Mouse (Mus musculus): ENCODE results near the gene Ifna4.

Gene Ifna4

DNA sequence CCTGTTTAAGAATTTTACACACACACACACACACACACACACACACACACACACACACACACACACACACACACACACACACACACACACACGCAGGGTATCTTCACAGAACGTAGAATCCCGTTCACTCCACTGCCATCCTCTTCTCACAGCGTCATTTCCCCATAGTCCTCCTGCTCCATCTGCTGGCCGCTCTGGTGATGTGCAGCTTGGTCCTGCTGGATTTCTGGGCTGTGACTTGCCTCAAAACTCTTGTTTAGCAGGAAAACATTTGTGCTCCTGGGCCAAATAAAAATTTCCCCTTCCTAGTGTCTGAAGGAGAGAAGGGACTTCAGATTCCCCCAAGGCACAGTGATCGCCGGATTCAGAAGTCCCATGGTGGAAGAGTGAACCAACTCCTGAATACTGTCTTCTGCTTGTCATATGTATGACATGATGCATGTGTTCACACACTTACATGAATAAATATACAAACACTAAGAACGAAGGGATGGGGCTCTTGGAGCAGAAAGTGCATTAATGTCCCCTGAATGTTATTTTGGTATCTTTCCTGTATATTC is 25.8 kb downstream of the Ifna4 start:
- peak; percentile 67 for DNase-seq

DNA sequence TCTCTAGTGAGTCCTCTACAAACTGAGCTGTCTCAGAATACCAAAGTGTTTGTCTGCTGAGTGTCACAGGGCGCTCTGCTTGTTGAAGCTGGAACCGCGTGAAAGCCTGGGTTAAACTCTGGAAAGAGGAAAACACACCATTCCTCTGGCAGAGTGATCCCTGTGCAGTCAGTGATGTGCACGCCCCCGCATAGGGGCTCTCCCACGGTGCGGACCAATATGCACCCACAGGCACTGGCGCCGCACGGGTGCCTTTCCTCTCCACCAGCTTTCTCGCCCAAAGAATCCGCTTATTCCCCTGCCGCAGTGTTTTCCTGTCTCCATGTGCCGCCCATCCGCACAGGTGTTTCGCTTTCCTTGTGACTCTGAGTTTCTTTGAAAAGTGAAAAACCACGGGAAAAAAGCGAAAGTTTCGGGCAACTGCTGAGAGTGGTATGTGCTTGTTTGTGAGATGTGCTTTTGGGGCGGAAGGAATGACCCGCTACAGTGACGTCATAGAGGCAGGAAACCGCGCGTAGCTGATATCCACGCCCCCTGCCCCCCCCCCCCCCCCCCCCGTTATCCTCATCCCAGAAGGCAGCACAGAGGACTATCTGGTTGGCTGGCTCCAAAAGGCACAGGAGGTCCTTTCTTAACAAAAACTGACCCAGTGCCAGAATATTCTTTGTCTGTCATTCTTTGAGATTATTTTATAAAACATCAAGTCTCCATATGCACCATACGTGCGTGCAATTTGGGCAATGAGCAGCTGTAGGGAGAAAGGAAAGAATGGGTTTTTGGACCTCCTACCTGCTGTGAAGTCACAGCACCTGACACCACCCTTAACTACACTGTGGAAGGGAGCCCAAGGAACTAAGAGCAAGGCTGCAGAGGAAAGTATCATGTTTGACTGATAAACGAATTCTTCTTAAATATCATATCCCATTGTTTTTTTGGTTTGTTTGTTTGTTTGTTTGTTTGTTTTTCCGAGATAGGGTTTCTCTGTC is 26.6 kb downstream of the Ifna4 start:
- DNase-seq, result peak; percentile 8

DNA sequence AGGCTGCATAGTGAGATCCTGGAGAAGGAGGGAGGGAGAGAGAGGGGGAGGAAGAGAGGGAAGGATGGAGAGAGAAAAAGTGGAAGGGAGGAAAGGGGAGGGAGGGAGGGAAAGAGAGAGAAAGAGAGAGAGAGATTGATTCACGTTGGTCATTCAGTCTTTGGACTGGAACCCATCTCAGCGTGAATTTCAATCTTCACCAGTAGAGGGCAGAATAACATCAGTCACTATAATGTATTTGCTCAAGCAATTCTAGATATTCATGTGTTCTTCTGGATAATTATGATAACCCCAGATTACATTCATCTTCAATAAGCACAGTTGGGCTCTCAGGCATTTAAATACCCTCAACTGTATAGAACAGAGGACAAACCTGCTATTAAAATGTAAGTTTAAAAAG is 31.0 kb downstream of the Ifna4 start:
- no peak for DNase-seq

DNA sequence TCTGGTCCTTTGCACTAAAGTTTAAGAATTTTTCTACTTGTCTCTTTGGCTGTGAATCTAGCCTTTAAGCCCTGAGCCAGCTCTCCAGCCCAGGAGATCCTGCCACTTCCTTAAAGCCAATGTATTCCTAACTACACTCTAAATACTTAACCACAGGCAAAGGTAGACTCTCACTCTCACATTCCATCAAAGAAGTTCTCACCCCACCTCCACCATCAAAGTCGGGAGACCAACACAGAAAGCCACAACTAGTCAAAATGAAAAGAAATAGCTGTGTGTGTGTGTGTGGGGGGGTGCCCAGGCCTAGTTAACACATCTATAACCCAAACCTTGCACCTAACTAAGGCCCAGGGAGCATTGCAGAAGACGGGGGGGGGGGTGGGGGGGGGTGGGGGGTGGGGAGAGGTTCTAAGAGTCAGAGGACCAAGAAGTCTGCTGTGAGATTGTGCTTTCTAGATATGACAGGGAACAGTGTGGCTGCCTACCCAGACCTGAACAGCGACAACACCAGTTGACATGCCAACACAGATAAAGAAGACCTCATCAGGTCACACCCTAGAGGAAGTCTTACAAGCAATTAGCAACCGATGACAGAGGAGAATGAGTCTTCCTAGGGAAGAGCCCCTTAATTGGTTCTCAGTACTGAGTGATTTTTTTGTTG is 33.9 kb downstream of the Ifna4 start:
- DNase-seq, result no peak

DNA sequence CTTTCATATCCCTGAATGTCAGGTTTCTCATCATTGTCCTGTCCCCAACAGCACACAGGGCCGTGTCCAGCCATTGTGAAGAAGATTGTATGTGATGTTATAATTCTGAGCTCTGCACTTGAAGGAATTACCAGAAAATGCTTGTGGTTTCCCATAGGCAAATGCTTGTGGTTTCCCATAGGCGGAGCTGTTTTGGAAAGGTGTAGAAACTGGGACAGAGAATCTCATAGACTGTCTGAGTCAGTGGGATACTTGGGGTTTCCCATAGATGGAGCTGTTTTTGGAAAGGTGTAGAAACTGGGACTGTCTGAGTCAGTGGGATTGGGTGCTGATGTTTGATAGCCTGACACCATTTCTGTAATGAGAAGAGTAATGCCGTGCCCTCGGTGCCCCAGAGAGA is 34.9 kb downstream of the Ifna4 start:
- DNase-seq, result no peak

DNA sequence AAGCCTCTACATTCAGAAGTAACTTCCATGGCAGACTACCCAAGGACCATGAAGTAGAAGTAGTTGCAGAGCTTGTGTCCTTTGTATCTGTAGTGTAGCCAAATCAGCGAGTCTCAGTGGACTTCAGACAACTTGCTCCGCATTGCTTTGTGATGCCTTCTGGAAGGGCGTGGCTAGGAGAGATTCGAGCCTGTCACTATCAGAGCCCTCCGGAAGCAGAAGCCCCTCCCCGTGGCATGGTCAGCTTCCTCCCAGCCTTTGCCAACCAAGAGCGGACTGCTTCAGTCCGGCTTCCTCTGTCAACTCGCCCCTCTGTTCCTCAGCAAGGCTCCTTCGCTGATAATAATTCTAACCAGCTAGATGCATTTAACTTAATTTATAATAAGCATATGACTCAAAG is 36.6 kb downstream of the Ifna4 start:
- no peak for DNase-seq

DNA sequence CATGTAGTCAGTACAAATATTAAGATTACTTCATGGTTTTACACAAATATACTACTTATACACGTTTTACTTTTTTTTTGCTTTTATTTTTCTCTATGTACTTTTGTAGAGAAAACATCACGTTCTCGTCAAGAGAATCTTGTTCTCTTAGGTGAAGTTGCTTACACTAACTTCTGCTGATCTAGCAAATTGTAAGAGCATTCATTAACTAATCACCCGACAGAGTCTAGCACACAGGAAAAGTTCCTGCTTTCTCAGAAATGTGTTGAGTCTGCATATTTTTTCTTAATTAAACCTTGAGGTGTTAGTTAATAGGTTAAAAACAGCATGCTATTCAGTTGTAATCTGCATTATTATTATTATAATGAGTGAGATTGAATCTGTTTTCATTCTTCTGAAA is 37.1 kb downstream of the Ifna4 start:
- no peak for DNase-seq

DNA sequence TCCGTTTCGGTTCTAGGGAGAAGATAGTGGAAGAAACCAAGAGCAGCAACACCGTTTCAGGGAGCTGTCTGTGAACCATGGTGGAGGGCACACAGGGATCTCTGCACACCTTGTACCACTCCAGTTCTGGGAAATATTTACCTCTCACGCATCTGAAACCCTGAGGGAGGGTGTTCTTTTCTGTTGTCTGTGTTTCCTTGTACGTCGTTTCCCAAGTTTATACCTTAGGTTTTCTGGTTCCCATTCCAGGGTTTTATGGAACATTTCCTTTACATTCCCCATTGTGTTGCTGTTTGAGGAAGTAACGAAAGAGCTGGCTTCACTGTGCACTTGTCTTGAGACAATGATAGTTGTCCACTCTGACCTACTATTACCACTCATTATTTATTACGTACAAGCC is 38.4 kb downstream of the Ifna4 start, which contains the start of gene Ifne:
Ifne (minus strand) TSS at position 101 of the 400 bp plus-strand sequence.
- no peak for DNase-seq

DNA sequence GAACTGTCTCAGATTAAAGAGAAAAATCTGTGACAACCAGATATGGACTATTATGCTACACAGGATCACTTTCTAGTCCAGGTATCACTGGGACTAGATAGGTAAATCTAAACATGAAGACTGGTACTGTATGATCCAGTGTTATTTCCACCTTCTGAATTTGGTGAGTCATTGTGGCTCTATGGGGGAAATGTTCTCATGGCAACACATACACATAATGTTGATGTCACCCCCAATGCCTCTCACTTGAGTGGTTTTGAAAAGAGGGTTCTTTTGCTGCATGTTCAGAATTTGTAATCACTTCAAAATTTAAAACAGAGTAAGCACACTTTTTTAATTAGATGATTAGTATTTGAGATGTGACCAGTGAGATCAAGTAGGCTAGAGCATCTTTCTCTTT is 46.6 kb downstream of the Ifna4 start:
- no peak for DNase-seq
